Mouse (Mus musculus): ENCODE data around the gene Slc39a11. TPM values are rescaled to one million over a fixed set of nuclear protein-coding genes. Genes with fewer than 3 reads are reported as not detected.

The Slc39a11 gene
- total and polyA plus RNA-seq, 3 experiments = 43.2 to 54.4 (median 51.0) TPM

DNA sequence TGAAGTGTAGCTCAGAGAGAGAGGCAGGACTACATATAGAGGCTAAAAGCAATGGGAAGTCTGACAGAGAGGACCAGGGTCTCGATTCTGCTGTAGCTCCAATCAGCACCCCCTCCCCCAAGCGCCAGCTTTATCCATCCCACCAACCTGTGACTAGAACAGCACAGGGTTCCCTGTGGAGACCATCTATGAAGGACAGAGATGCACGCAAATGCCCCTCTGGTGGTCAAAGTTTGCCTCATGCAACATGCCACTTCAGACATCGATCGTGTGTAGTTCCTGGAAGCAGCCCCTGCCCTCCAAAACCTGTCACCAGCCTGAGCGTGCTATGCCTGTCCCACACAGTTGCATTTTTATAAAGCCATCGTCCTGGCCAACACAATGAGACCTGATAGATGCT, 129.9 kb downstream of the Slc39a11 start:
- H3K36me3 ChIP-seq (replicated peaks in 1 of 2; ENCODE audit: control insufficient read depth in 1 of 2, insufficient read depth in 1 of 2, low read length in 1 of 2) = peaks cover 16 to 78% of the 10 kb centered on the region in 2 experiments
- in situ Hi-C loops (cut with MboI; ENCODE audit: low pct_ligation_motif_present, low pct_unique_long_range_greater_than_20kb, low sequenced_read_pairs) = no loop called here
- TF ChIP-seq IRF4 (IDR thresholded peaks at IDR 0.05; ENCODE audit: low read depth, low read length) (no peak), RCOR1 (conservative IDR thresholded peaks at IDR 0.05; ENCODE audit: low read depth, low read length) (no peak), TBP (conservative IDR thresholded peaks at IDR 0.05; ENCODE audit: low read depth, low read length) (no peak), MYC (IDR thresholded peaks at IDR 0.05; ENCODE audit: low read depth, low read length) (no peak), POLR2AphosphoS2 (IDR thresholded peaks at IDR 0.05; ENCODE audit: low read depth, low read length) (no peak), EP300 (IDR thresholded peaks at IDR 0.05; ENCODE audit: low read length) (no peak), TCF12 (IDR thresholded peaks at IDR 0.05; ENCODE audit: low read depth, low read length) (no peak), CHD1 (IDR thresholded peaks at IDR 0.05; ENCODE audit: low read depth, low read length) (no peak), CTCF (conservative IDR thresholded peaks at IDR 0.05 in 1 of 2, IDR thresholded peaks at IDR 0.05 in 1 of 2; ENCODE audit: low read depth in 2 of 2, low read length in 2 of 2) (no peak), USF2 (conservative IDR thresholded peaks at IDR 0.05; ENCODE audit: low read depth, low read length) (no peak), MEF2A (IDR thresholded peaks at IDR 0.05; ENCODE audit: borderline replicate concordance, low read depth, low read length) (no peak), KAT2A (IDR thresholded peaks at IDR 0.05; ENCODE audit: insufficient replicate concordance, low read length) (no peak), ZC3H11A (IDR thresholded peaks at IDR 0.05; ENCODE audit: low read depth, low read length) (no peak), PAX5 (IDR thresholded peaks at IDR 0.05; ENCODE audit: low read length) (no peak), MXI1 (IDR thresholded peaks at IDR 0.05; ENCODE audit: low read depth, low read length) (no peak), GABPA (IDR thresholded peaks at IDR 0.05; ENCODE audit: insufficient replicate concordance, low read depth, low read length) (no peak), RAD21 (IDR thresholded peaks at IDR 0.05; ENCODE audit: low read depth, low read length) (no peak)

GRCm38 (mm10) chr11:113518176-113518575, 131.7 kb downstream of the Slc39a11 start:
- Histone ChIP-seq H3K4me1 (ENCODE audit: control insufficient read depth in 1 of 2, insufficient read depth in 2 of 2) (peaks cover 0 to 9% of the 10 kb centered on the region in 2 experiments; a peak in 2 of 4 replicates), H3K4me3 (replicated peaks in 1 of 3; ENCODE audit: low read depth in 2 of 3, low read length in 2 of 3, poor library complexity in 1 of 3) (no peak overlapping the region), H3K9ac (ENCODE audit: insufficient read depth, low read depth) (no peak overlapping the region), H3K4me2 (ENCODE audit: insufficient read depth, low read depth, poor library complexity, severe bottlenecking) (no peak overlapping the region), H3K36me3 (replicated peaks in 1 of 2; ENCODE audit: control insufficient read depth in 1 of 2, insufficient read depth in 1 of 2, low read length in 1 of 2) (peaks cover 15 to 82% of the 10 kb centered on the region in 2 experiments), H3K79me2 (replicated peaks; ENCODE audit: control insufficient read depth, extremely low read depth, insufficient read depth, poor library complexity, severe bottlenecking) (no peaks in the 10 kb centered on the region), H3K27ac (ENCODE audit: insufficient read depth, low read depth) (no peak overlapping the region), H3K27me3 (replicated peaks) (no peaks in the 10 kb centered on the region), H3K9me3 (replicated peaks; ENCODE audit: low read length) (no peaks in the 10 kb centered on the region)
- DNase-seq (ENCODE audit: extremely low read depth) = no peak
- TF ChIP-seq IRF4 (IDR thresholded peaks at IDR 0.05; ENCODE audit: low read depth, low read length) (no peak), SIN3A (IDR thresholded peaks at IDR 0.05; ENCODE audit: low read length) (no peak), ELF1 (IDR thresholded peaks at IDR 0.05; ENCODE audit: low read depth, low read length) (no peak), EP300 (IDR thresholded peaks at IDR 0.05; ENCODE audit: low read length) (no peak), TBP (conservative IDR thresholded peaks at IDR 0.05; ENCODE audit: low read depth, low read length) (no peak), CTCF (conservative IDR thresholded peaks at IDR 0.05 in 1 of 2, IDR thresholded peaks at IDR 0.05 in 1 of 2; ENCODE audit: low read depth in 2 of 2, low read length in 2 of 2) (no peak), E2F4 (IDR thresholded peaks at IDR 0.05; ENCODE audit: insufficient replicate concordance, low read depth, low read length) (no peak), KAT2A (IDR thresholded peaks at IDR 0.05; ENCODE audit: insufficient replicate concordance, low read length) (no peak), CHD2 (IDR thresholded peaks at IDR 0.05; ENCODE audit: low read length) (no peak), CHD1 (IDR thresholded peaks at IDR 0.05; ENCODE audit: low read depth, low read length) (no peak), ZNF384 (IDR thresholded peaks at IDR 0.05; ENCODE audit: low read depth, low read length) (no peak), BHLHE40 (IDR thresholded peaks at IDR 0.05; ENCODE audit: low read depth, low read length) (no peak), PAX5 (IDR thresholded peaks at IDR 0.05; ENCODE audit: low read length) (no peak), RCOR1 (conservative IDR thresholded peaks at IDR 0.05; ENCODE audit: low read depth, low read length) (no peak), MAZ (IDR thresholded peaks at IDR 0.05; ENCODE audit: low read depth, low read length) (no peak), USF1 (IDR thresholded peaks at IDR 0.05; ENCODE audit: low read depth, low read length) (no peak)
- in situ Hi-C loops (cut with MboI; ENCODE audit: low pct_ligation_motif_present, low pct_unique_long_range_greater_than_20kb, low sequenced_read_pairs) (no loop called here), dilution Hi-C loops (cut with MboI; ENCODE audit: extremely low pct_ligation_motif_present, extremely low pct_unique_long_range_greater_than_20kb, low sequenced_read_pairs) (no loop called here)

More for the DNA sequence above, 129.9 kb downstream of the Slc39a11 start:
- no peaks in the 10 kb centered on the region for H3K27me3 ChIP-seq (replicated peaks)
- H3K27ac ChIP-seq (ENCODE audit: insufficient read depth, low read depth) = no peak overlapping the region
- no peaks in the 10 kb centered on the region for H3K79me2 ChIP-seq (replicated peaks; ENCODE audit: control insufficient read depth, extremely low read depth, insufficient read depth, poor library complexity, severe bottlenecking)
- no peaks in the 10 kb centered on the region for H3K9me3 ChIP-seq (replicated peaks; ENCODE audit: low read length)
- H3K9ac ChIP-seq (ENCODE audit: insufficient read depth, low read depth) = no peak overlapping the region
- H3K4me2 ChIP-seq (ENCODE audit: insufficient read depth, low read depth, poor library complexity, severe bottlenecking) = no peak overlapping the region
- peaks cover 0 to 9% of the 10 kb centered on the region in 2 experiments; a peak in 2 of 4 replicates for H3K4me1 ChIP-seq (ENCODE audit: control insufficient read depth in 1 of 2, insufficient read depth in 2 of 2)
- no peak overlapping the region for H3K4me3 ChIP-seq (replicated peaks in 1 of 3; ENCODE audit: low read depth in 2 of 3, low read length in 2 of 3, poor library complexity in 1 of 3)
- no peak for DNase-seq (ENCODE audit: extremely low read depth)
- dilution Hi-C loops (cut with MboI; ENCODE audit: extremely low pct_ligation_motif_present, extremely low pct_unique_long_range_greater_than_20kb, low sequenced_read_pairs) = no loop called here

Data from CH12.LX (cell line).